Comparison of ENCODE assay signal across 24 mouse cellular contexts in genomic region chr1:95709181-95709580, GRCm38 (mm10). TPM values are rescaled to one million over a fixed set of nuclear protein-coding genes. Genes with fewer than 3 reads are reported as not detected.
DNase-seq lines count a peak whose midpoint lies in the region; ATAC-seq and TF ChIP-seq lines count a peak whose summit lies in the region.
"Had no signal": no experiment of that assay in that cellular context is flagged by ENCODE, and none has a peak within 500 bp of the region (broad histone marks: within the 10 kb centered on the region; RNA-seq: fewer than 3 reads in every experiment).

No protein-coding gene starts in this region.

- peak; percentile 76 for DNase-seq in kidney, adult 2 months
- DNase-seq in kidney, adult 18-20 months = no peak
- DNase-seq in kidney, postnatal 0 days (ENCODE audit: low spot score) = peak; percentile 10
- DNase-seq in kidney, adult 11 months = no peak
- DNase-seq: adrenal gland, adult 8-10 months; adrenal gland, postnatal 14 days; adrenal gland, postnatal 36 days; B cell, adult 2 months; cerebellum, adult 11-12 months; cerebellum, adult 2 months; cerebellum, adult 9-10 months; cerebellum, postnatal 10 days; cerebellum, postnatal 25 days had no signal

- WGBS in kidney, adult 2 months = 45% methylated on average over 3 of the region's 3 CpGs
- WGBS in kidney, embryonic 15.5 days = 54% methylated on average over 3 of the region's 3 CpGs
- WGBS in kidney, embryonic 14.5 days = 68% methylated on average over 3 of the region's 3 CpGs
- 57% methylated on average over 3 of the region's 3 CpGs for WGBS in kidney, postnatal 0 days

- H3K4me3 ChIP-seq in kidney, adult 2 months (ENCODE audit: insufficient read depth, low read depth, low read length) = no peak overlapping the region
- no peak overlapping the region for H3K4me3 ChIP-seq in kidney, embryonic 15.5 days (replicated peaks)
- no peak overlapping the region for H3K4me3 ChIP-seq in kidney, embryonic 14.5 days (ENCODE audit: low read length)
- no peak overlapping the region for H3K4me3 ChIP-seq in kidney, postnatal 0 days (replicated peaks; ENCODE audit: low read depth, low read length)
- H3K4me3 ChIP-seq: embryonic facial prominence, embryonic 10.5 days; embryonic facial prominence, embryonic 12.5 days; forebrain, embryonic 13.5 days; forebrain, embryonic 15.5 days had no signal

- no peaks in the 10 kb centered on the region for H3K36me3 ChIP-seq in kidney, adult 2 months (ENCODE audit: control insufficient read depth, insufficient read depth, low read length)
- no peaks in the 10 kb centered on the region for H3K36me3 ChIP-seq in kidney, embryonic 15.5 days
- H3K36me3 ChIP-seq in kidney, embryonic 14.5 days (ENCODE audit: control insufficient read depth, insufficient read depth, low read length) = no peaks in the 10 kb centered on the region
- H3K36me3 ChIP-seq in kidney, postnatal 0 days (ENCODE audit: insufficient read depth, low read length) = no peaks in the 10 kb centered on the region
- H3K36me3 ChIP-seq: embryonic facial prominence, embryonic 10.5 days; embryonic facial prominence, embryonic 12.5 days; forebrain, embryonic 15.5 days; G1E had no signal

- H3K27ac ChIP-seq in kidney, adult 2 months (ENCODE audit: insufficient read depth, low read depth, low read length) = no peak overlapping the region
- no peak overlapping the region for H3K27ac ChIP-seq in kidney, embryonic 15.5 days
- no peak overlapping the region for H3K27ac ChIP-seq in kidney, embryonic 14.5 days (ENCODE audit: low read depth, low read length)
- H3K27ac ChIP-seq in kidney, postnatal 0 days = no peak overlapping the region
- H3K27ac ChIP-seq: embryonic facial prominence, embryonic 10.5 days; embryonic facial prominence, embryonic 12.5 days; forebrain, embryonic 13.5 days; forebrain, embryonic 15.5 days had no signal

- H3K27me3 ChIP-seq in kidney, adult 2 months (replicated peaks; ENCODE audit: control insufficient read depth, insufficient read depth, low read length) = no peaks in the 10 kb centered on the region
- H3K27me3 ChIP-seq in kidney, embryonic 15.5 days = no peaks in the 10 kb centered on the region
- no peaks in the 10 kb centered on the region for H3K27me3 ChIP-seq in kidney, embryonic 14.5 days (ENCODE audit: control insufficient read depth, insufficient read depth, low read length)
- no peaks in the 10 kb centered on the region for H3K27me3 ChIP-seq in kidney, postnatal 0 days (ENCODE audit: insufficient read depth, low read length)
- H3K27me3 ChIP-seq: CH12.LX; embryonic facial prominence, embryonic 12.5 days; forebrain, embryonic 13.5 days; forebrain, embryonic 15.5 days; Patski had no signal

- TF ChIP-seq CTCF in kidney, adult 2 months (conservative IDR thresholded peaks at IDR 0.05; ENCODE audit: insufficient read depth, insufficient read length, low read depth, low read length) = no peak
- TF ChIP-seq CTCF in kidney, postnatal 0 days (IDR thresholded peaks at IDR 0.05; ENCODE audit: low read depth) = no peak

- no peak overlapping the region for H3K4me2 ChIP-seq in kidney, embryonic 15.5 days
- no peak overlapping the region for H3K4me2 ChIP-seq in kidney, embryonic 14.5 days (replicated peaks; ENCODE audit: low read depth, low read length)
- no peak overlapping the region for H3K4me2 ChIP-seq in kidney, postnatal 0 days (ENCODE audit: low read length)
- H3K4me2 ChIP-seq: embryonic facial prominence, embryonic 12.5 days; forebrain, embryonic 13.5 days; forebrain, embryonic 15.5 days had no signal

- 0 out of 2 replicates have a peak, but pooled peaks have one; percentile 29 for ATAC-seq in kidney, embryonic 15.5 days (replicated peaks; ENCODE audit: low FRiP score)
- ATAC-seq in kidney, embryonic 14.5 days (ENCODE audit: low FRiP score, low TSS enrichment) = no peak
- no peak for ATAC-seq in kidney, postnatal 0 days (replicated peaks; ENCODE audit: low FRiP score, low read depth)
- ATAC-seq: activated CD4-positive, CD25-positive, alpha-beta regulatory T cell, adult 4 months; CD4-positive, CD25-positive, alpha-beta regulatory T cell, adult 4 months; forebrain, embryonic 13.5 days; forebrain, embryonic 15.5 days; Patski had no signal

- H3K9ac ChIP-seq in kidney, embryonic 15.5 days = no peak overlapping the region
- H3K9ac ChIP-seq in kidney, embryonic 14.5 days (ENCODE audit: low read depth, low read length) = no peak overlapping the region
- H3K9ac ChIP-seq in kidney, postnatal 0 days (ENCODE audit: low read depth, low read length) = no peak overlapping the region
- H3K9ac ChIP-seq: embryonic facial prominence, embryonic 12.5 days; forebrain, embryonic 13.5 days; forebrain, embryonic 15.5 days had no signal

- H3K9me3 ChIP-seq in kidney, embryonic 15.5 days (replicated peaks) = no peaks in the 10 kb centered on the region
- H3K9me3 ChIP-seq in kidney, embryonic 14.5 days (ENCODE audit: control insufficient read depth, low read length) = no peaks in the 10 kb centered on the region
- H3K9me3 ChIP-seq in kidney, postnatal 0 days (replicated peaks; ENCODE audit: low read length) = no peaks in the 10 kb centered on the region
- H3K9me3 ChIP-seq: embryonic facial prominence, embryonic 10.5 days; embryonic facial prominence, embryonic 12.5 days; forebrain, embryonic 13.5 days; forebrain, embryonic 15.5 days; G1E had no signal

- no peak for TF ChIP-seq POLR2A in kidney, adult 2 months (IDR thresholded peaks at IDR 0.05; ENCODE audit: low read depth, low read length)

- H3K4me1 ChIP-seq in kidney, adult 2 months (ENCODE audit: control insufficient read depth, insufficient read depth, low read length) = no peaks in the 10 kb centered on the region
- no peaks in the 10 kb centered on the region for H3K4me1 ChIP-seq in kidney, embryonic 15.5 days
- no peaks in the 10 kb centered on the region for H3K4me1 ChIP-seq in kidney, embryonic 14.5 days (ENCODE audit: control insufficient read depth, insufficient read depth, low read length)
- no peaks in the 10 kb centered on the region for H3K4me1 ChIP-seq in kidney, postnatal 0 days (replicated peaks; ENCODE audit: insufficient read depth, low read length)
- H3K4me1 ChIP-seq: embryonic facial prominence, embryonic 10.5 days; embryonic facial prominence, embryonic 12.5 days; forebrain, embryonic 13.5 days; forebrain, embryonic 15.5 days had no signal

RNA-seq across cellular contexts. Expression of gene St8sia4, which starts 41.8 kb away (rescaled TPM):
- polyA plus RNA-seq in kidney, adult 2 months (2012; rRNA removed) = 0.43 and 0.77 TPM in 2 replicates
- polyA plus RNA-seq in kidney, embryonic 15.5 days (2015; fragmentation: Nextera tagmentation; extraction: Ambion mirVana) = 3.0 and 3.2 TPM in 2 replicates
- polyA plus RNA-seq in kidney, embryonic 14.5 days (2014; fragmentation: Nextera tagmentation; extraction: Ambion mirVana) = 3.1 and 4.0 TPM in 2 replicates
- 1.5 and 1.6 TPM in 2 replicates for polyA plus RNA-seq in kidney, postnatal 0 days (2015; fragmentation: Nextera tagmentation; extraction: Ambion mirVana)
- polyA plus RNA-seq: Patski had no signal

Comparison
In these comparisons a context has a peak if more than half of its experiments do, and no peak if none do; other contexts are left out.
1. DNase-seq: peak in kidney, adult 2 months (single experiment) and kidney, postnatal 0 days (single experiment); none in kidney, adult 18-20 months (single experiment) and kidney, adult 11 months (single experiment).